Mouse (Mus musculus): Measurements from ENCODE around the gene Siglec1.
"Not testable (repeated sequence)": the region's sequence is repeated elsewhere in the genome, so short reads cannot be mapped to it uniquely, and the experiment has no call there.

Gene Siglec1

GRCm38 (mm10) chr2:131086667-131087390 is at the start of gene Siglec1:
Gene Siglec1 (minus strand): TSS chr2:131086765.
- DNase-seq (ENCODE audit: low read depth, low spot score): no peak

DNA sequence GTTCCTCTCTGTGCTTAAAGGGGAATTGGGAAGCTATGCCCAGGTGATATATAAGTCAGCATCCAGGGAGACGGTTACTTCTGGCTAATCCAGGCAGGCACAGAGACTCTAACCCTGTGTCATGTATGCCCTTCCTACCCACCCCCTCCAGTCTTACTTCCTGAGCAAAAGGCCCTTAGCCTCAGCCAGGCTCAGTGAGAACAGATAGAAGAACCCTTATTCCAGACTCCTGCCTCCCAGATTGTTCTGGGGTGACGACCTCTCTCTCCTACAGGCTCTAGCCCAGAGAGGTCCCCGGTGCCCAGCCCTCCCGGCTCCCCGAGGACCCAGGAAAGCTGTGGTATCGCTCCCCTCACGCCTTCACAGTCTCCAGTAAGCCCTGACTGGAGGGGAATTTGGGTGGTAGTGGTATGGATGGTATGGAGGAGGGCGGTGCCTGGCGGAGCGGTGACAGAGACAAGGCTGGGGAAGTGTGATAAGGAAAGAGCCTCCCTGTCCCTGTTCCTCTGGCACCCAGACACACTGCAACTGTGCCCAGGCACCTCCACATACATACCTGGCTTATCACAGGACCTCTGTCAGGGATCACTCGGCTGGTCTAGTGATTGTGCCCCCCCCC is 49.1 kb upstream of the Siglec1 start:
- no peak for DNase-seq (ENCODE audit: low read depth, low spot score)

GRCm38 (mm10) chr2:131134826-131135400 is 48.3 kb upstream of the Siglec1 start:
- DNase-seq (ENCODE audit: low read depth, low spot score): no peak

DNA sequence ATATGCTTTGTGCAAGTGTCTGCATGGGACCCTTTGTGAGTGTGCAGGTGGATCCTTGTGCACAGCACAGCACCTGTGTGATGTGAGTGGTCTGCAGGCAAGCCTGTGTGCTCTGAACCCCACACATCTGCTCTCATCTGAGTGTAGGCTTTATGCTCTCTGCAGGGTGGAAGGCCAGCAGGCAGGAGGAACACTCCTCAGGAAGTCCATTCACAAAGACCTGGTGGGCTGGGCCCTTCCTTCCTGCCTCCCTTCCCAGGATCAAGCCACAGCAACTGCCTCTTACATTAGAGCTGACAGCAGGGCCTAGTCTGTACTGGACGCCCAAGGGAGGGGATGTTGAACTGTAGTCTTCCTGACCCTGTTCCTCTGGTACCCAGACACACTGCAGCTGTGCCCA is 47.8 kb upstream of the Siglec1 start:
- peak; percentile 43 for DNase-seq (ENCODE audit: low read depth, low spot score)

GRCm38 (mm10) chr2:131132930-131133547 is 46.5 kb upstream of the Siglec1 start, which contains the start of gene Gm11037:
Gene Gm11037 (plus strand): TSS chr2:131133497.
- DNase-seq (ENCODE audit: low read depth, low spot score): no peak

DNA sequence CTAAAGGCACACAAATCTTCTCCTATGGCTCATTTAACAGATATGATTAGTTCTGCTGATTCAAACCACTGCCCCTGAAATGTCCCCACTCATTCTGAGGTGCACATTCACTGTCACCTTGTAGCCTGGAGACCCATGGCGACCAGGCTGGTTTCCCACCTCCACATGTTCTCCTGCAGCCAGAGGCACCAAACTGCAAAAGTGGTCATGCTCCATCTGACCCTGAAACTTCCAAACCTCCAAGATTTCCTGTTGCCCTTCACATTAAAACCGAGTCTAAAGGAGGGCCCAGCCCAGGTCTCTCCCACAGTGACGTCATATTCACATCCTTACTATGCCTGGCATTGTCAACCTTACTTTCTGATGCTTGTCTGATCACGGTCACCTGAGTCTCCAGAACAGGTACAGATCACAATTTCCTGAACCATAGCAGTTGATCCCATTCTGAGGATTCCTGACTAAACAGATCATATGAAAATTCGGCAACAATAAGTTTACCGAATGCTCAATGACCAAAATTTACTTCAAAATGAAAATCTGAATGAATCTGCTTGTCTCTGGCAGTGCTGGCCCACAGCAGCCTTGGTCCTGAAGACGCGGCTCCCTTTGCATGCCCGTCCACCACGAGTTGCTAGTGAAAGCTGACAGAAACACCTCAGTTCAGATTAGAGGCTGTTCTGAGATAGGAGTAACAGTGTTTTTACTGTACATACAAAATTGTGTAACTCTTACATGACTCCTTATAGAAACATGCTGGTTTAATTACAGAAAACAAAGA is 45.7 kb upstream of the Siglec1 start:
- DNase-seq (ENCODE audit: low read depth, low spot score): no peak

DNA sequence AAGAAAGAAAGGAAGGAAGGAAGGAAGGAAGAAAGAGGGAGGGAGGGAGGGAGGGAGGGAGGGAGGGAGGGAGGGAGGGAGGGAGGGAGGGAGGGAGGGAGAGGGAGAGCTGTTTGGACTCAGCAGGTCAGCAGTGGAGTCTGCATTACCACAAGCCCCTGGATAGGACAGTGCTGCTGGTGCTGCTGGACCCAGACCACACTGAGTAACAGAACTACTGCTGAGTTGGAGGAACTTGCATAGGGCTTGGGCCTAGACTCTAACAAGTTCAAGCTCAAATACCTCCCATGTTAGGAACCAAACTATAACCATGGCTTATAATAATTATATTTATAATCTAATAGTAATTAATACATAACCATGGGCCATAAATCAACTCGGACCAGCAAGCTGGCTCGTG is 44.3 kb upstream of the Siglec1 start:
- no peak for DNase-seq (ENCODE audit: low read depth, low spot score)

DNA sequence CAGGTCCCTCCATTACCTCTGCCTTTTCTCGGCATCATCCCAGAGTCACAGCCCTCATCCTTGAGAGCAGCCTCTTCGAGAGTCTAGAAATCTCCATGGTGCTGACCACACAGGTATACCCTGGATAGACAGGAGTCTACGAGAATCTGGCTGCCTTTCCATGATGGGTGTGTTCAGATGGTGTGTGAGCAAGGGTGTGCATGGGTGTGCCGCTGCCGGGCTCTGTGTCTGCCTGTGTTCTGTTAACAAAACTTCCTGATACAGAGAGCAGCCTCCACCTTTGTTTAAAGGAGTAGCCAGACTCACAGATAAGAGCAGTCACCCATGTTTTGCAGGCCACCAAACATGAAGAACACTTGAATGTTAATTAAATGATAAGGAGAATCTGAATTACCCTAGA is 43.3 kb upstream of the Siglec1 start:
- DNase-seq (ENCODE audit: low read depth, low spot score): no peak

- DNase-seq (ENCODE audit: low read depth, low spot score): no peak
Observed at GRCm38 (mm10) chr2:131128636-131129157, 42.1 kb upstream of the Siglec1 start.

GRCm38 (mm10) chr2:131128211-131128610 is 41.6 kb upstream of the Siglec1 start:
- peak; percentile 40 for DNase-seq (ENCODE audit: low read depth, low spot score)

DNA sequence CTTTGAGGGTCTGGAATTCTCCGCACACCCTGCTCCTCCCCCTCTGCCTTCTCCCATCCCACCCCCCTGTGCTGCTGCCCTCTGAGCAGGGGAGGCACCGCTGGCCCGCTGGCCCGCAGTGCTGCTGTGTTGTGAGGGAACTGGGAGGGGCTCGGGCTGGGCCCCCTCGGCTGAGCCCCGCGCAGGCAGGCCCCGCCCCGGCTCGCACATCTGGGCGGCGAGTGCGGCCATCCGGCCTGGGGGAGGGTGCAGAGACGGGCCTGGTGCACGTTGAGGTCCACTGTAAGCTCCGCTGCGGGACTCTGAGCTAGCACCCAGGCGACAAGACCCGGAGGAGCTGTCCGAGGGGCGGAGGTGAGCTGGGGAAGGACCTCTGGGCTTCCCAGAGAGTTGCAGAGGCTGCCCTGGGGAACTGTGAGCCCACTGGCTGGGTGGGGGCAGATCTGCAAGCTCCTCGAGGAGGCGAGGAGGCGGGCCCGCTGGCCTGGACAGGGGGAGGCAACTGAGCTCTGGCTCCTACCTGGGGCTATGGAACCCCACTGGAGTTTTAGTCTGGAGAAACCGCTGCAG is 40.7 kb upstream of the Siglec1 start, which contains the start of gene Hspa12b:
Gene Hspa12b (plus strand): TSS at position 120 of the 570 bp plus-strand sequence.
- DNase-seq (ENCODE audit: low read depth, low spot score): no peak

GRCm38 (mm10) chr2:131125964-131126815 is 39.6 kb upstream of the Siglec1 start:
- no peak for DNase-seq (ENCODE audit: low read depth, low spot score)

GRCm38 (mm10) chr2:131125157-131125963 is 38.8 kb upstream of the Siglec1 start:
- no peak for DNase-seq (ENCODE audit: low read depth, low spot score)

GRCm38 (mm10) chr2:131124166-131124565 is 37.6 kb upstream of the Siglec1 start:
- DNase-seq (ENCODE audit: low read depth, low spot score): peak; percentile 34

DNA sequence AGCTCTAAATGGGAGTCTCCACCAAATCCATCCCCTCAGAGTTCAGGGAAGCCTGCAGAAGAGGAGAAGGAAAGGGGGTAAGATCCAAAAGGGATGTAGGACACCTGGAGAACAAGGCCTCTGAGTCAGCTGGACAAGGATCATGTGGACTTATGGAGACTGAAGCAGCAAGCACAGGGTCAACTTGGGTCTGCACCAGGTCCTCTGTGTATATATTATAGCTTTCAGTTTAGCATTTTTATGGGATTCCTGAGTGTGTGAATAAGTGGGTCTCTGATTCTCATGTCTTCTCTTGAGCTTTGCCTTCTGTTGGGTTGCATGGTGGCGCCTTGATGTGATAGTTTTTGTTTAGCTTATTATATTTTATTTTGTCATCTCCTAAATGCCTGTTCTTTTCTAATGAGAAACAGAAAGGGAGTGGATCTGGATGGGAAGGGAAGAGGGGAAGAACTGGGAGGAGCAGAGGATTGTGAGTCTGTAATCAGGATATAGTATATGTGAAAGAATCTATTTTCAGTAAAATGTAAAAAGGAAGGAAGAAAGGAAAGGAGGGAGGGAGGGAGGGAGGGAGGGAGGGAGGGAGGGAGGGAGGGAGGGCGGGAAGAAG is 32.5 kb upstream of the Siglec1 start:
- DNase-seq (ENCODE audit: low read depth, low spot score): no peak

- no peak for DNase-seq (ENCODE audit: low read depth, low spot score)
Observed at GRCm38 (mm10) chr2:131105989-131106388, 19.4 kb upstream of the Siglec1 start.

DNA sequence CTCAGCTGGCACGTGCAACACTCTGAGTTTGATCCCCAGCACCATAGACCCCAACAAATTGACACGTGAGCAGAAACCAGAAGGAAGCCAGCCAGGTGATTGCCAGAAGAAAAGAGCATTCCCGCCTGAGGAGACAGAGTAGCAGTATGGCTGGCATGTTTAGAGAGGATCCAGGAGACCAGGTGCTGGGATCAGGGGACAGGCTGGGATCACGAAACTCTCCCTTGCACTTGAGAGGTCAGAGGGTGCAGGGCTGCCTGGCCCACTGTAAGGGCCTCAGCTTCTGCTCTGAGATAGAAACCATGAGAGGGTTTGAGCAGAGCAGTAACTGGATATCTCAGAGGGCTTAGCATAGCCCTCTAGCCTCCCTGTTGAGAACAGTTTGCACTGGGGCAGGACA is 18.5 kb upstream of the Siglec1 start:
- DNase-seq (ENCODE audit: low read depth, low spot score): not testable (repeated sequence)

DNA sequence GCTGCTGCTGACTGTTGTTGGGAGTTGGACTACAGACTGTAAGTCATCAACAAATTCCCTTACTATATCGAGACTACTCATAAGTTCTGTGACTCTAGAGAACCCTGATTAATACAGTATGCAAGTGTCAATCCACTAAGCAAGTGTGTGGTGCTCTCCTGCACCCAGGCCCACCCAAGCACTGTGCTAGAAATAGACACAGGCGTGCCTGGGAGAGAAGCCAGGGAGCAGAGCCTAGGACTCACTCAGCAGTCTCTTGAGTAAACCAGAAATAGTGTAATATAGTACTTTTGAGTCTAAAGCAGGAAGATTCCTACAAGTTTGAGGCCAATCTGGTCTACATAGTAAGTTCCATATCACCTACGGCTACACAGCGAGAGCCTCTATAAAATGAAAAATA is 17.5 kb upstream of the Siglec1 start:
- peak; percentile 41 for DNase-seq (ENCODE audit: low read depth, low spot score)

GRCm38 (mm10) chr2:131101530-131101929 is 15.0 kb upstream of the Siglec1 start:
- no peak for DNase-seq (ENCODE audit: low read depth, low spot score)

Data from skeletal muscle tissue, adult 2 months (tissue).